Mouse (Mus musculus) midbrain, embryonic 14.5 days (tissue): ENCODE measurements at regions not wholly inside any gene's neighbourhood (a gene's known extent, or its start where the extent isn't known, plus 50 kb on each side); places are given as distances from the start of the nearest gene placed in this dataset.

Experiments used
- ATAC-seq: fragments of 200-750 bp; cut with Nextera tagmentation; 2 replicates; pipeline ENCODE4 v1.8.0; 2017; ENCODE audit warnings: moderate number of reproducible peaks, moderate library complexity; ENCODE audit not compliant: low FRiP score, low TSS enrichment
- DNase-seq: peaks from one replicate; pipeline ENCODE4 v3.0.0-alpha.2; 2015
- H3K27ac ChIP-seq: fragments of 300-500 bp; sonication (generic); replicated peaks from 2 replicates; pipeline ENCODE4 v1.5.1; 2014; ENCODE audit warnings: mild to moderate bottlenecking, low read depth, low read length, moderate library complexity
- H3K27me3 ChIP-seq: fragments of 300-500 bp; sonication (generic); 2 replicates; pipeline ENCODE4 v1.6.1; 2014; ENCODE audit warnings: low read length, control low read depth, mixed read lengths; ENCODE audit not compliant: control insufficient read depth, insufficient read depth
- H3K36me3 ChIP-seq: fragments of 300-500 bp; sonication (generic); 2 replicates; pipeline ENCODE4 v1.6.1; 2014; ENCODE audit warnings: low read length, control low read depth; ENCODE audit not compliant: control insufficient read depth, insufficient read depth
- H3K4me1 ChIP-seq: fragments of 300-500 bp; sonication (generic); 2 replicates; pipeline ENCODE4 v1.6.1; 2014; ENCODE audit warnings: mild to moderate bottlenecking, antibody characterized with exemption, low read length, control low read depth; ENCODE audit not compliant: control insufficient read depth, insufficient read depth
- H3K4me2 ChIP-seq: fragments of 300-500 bp; sonication (generic); 2 replicates; pipeline ENCODE4 v1.6.1; 2014; ENCODE audit warnings: mild to moderate bottlenecking, low read length, moderate library complexity
- H3K4me3 ChIP-seq: fragments of 300-500 bp; sonication (generic); replicated peaks from 2 replicates; pipeline ENCODE4 v1.5.1; 2014; ENCODE audit warnings: low read depth, low read length
- H3K9ac ChIP-seq: fragments of 300-500 bp; sonication (generic); replicated peaks from 2 replicates; pipeline ENCODE4 v1.6.1; 2014; ENCODE audit warnings: mild to moderate bottlenecking, low read length, moderate library complexity
- H3K9me3 ChIP-seq: fragments of 300-500 bp; sonication (generic); 2 replicates; pipeline ENCODE4 v1.6.1; 2016; ENCODE audit warnings: low read length, control low read depth, mixed read lengths; ENCODE audit not compliant: control insufficient read depth
- WGBS: fragments of 180-500 bp; shearing (Covaris S2); extraction: QIAGEN DNeasy Blood & Tissue Kit; methylation state at CpG from one replicate; pipeline ENCODE4 v1.1.7; 2014; 5-methylcytosine and 5-hydroxymethylcytosine counted together

GRCm38 (mm10) chr6:22443170-22443569 is 87.1 kb upstream of the Fam3c start:
- no peak overlapping the region for H3K4me3 ChIP-seq
- H3K9me3 ChIP-seq = no peaks in the 10 kb centered on the region
- no peak overlapping the region for H3K27ac ChIP-seq
- DNase-seq = no peak
- no peaks in the 10 kb centered on the region for H3K27me3 ChIP-seq
- H3K36me3 ChIP-seq = no peaks in the 10 kb centered on the region
- no peak overlapping the region for H3K4me2 ChIP-seq
- H3K4me1 ChIP-seq = no peaks in the 10 kb centered on the region
- no peak overlapping the region for H3K9ac ChIP-seq
- WGBS = 68% methylated on average over 3 of the region's 3 CpGs
- ATAC-seq = no peak

DNA sequence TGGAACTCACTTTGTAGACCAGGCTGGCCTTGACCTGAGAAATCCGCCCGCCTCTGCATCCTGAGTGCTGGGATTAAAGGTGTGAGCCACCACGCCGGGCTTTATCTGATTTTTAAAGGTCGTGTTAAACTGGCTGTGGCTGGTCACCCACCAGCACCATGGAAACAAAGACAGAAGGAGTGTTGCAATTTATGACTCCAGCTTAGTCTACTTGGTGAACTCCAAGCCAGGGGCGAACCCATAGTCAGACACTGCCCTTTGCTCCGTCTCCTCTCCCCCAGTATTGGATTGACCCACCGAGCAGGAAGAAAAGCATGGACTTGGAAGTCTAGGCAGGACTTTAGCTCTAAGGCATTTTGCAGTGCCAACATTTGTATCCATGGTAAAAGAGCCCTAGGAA is 86.5 kb upstream of the Fam3c start:
- Histone ChIP-seq H3K27ac (no peak overlapping the region), H3K36me3 (no peaks in the 10 kb centered on the region), H3K27me3 (no peaks in the 10 kb centered on the region), H3K4me2 (no peak overlapping the region), H3K4me3 (no peak overlapping the region), H3K9me3 (no peaks in the 10 kb centered on the region), H3K9ac (no peak overlapping the region), H3K4me1 (no peaks in the 10 kb centered on the region)
- no peak for ATAC-seq
- DNase-seq = no peak
- 91% methylated on average over 8 of the region's 8 CpGs for WGBS

GRCm38 (mm10) chr6:22439871-22440270 is 83.8 kb upstream of the Fam3c start:
- Histone ChIP-seq H3K36me3 (no peaks in the 10 kb centered on the region), H3K9me3 (no peaks in the 10 kb centered on the region; the same call in 1 of the 2 replicates), H3K4me2 (no peak overlapping the region), H3K4me1 (no peaks in the 10 kb centered on the region), H3K4me3 (no peak overlapping the region), H3K9ac (no peak overlapping the region), H3K27me3 (no peaks in the 10 kb centered on the region), H3K27ac (no peak overlapping the region)
- ATAC-seq = no peak
- 93% methylated on average over 9 of the region's 9 CpGs for WGBS
- no peak for DNase-seq

DNA sequence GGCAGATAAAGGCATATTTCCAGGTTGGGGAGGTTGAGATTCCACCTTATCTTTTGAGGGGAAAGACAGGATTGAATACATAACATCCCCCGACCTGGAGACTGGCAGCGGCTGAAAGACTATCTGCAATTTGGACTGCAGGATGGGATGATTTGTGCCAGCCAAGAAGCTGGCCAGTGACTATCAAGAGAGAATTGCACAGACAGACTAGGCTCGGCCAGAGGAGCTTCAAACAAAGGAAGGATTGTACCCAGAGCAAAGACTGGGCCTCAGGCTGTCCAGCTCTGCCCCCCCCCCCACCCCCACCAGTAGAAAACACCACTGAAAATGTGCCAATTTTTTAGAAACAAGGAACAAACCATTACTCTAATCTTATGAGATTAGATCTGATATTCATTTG is 73.0 kb upstream of the Fam3c start:
- no peaks in the 10 kb centered on the region for H3K9me3 ChIP-seq
- H3K36me3 ChIP-seq = no peaks in the 10 kb centered on the region
- no peak overlapping the region for H3K4me3 ChIP-seq
- no peak overlapping the region for H3K27ac ChIP-seq
- no peak overlapping the region for H3K4me2 ChIP-seq
- WGBS = 43% methylated on average over 3 of the region's 3 CpGs
- H3K9ac ChIP-seq = no peak overlapping the region
- DNase-seq (peak; percentile 36), ATAC-seq (peak; percentile 49; the same call in 1 of the 2 replicates)
- no peaks in the 10 kb centered on the region for H3K4me1 ChIP-seq
- no peaks in the 10 kb centered on the region for H3K27me3 ChIP-seq

DNA sequence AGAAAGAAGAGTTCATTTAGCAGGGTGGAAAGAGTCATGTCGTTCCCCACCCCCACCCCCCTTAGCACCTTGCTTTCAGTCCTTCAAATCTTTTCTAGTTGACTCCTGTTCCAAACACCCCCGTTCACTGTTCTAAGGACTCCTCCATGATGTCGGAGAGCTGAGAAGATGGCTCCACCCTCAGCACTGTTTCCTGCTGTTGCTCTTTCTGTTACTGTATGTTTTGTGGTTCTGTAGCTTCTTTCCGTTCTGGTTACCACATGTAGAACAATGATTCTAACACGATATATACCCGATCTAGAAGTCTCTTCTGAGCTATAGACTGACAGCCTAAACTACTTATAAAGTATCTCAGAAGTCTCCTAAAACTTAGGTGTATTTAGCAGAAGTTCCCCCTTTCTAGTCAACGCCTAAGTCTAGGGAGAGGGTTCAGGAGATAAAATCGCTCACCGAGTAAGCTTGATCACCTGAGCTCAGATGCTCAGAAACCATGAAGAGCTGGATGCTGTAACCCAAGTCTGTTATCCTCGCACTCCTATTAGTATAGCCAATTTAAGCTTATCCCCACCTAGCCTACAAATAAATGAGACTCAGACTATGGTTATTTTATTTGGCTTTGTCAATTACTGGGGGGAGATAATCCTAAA is 68.2 kb upstream of the Fam3c start:
- H3K4me3 ChIP-seq = no peak overlapping the region
- H3K27me3 ChIP-seq = no peaks in the 10 kb centered on the region
- no peak overlapping the region for H3K4me2 ChIP-seq
- ATAC-seq = no peak
- H3K9me3 ChIP-seq = no peaks in the 10 kb centered on the region
- H3K4me1 ChIP-seq = no peaks in the 10 kb centered on the region
- DNase-seq = no peak
- H3K36me3 ChIP-seq = no peaks in the 10 kb centered on the region
- WGBS = 91% methylated on average over 10 of the region's 10 CpGs
- no peak overlapping the region for H3K27ac ChIP-seq
- no peak overlapping the region for H3K9ac ChIP-seq

GRCm38 (mm10) chr6:22423070-22423980 is 67.3 kb upstream of the Fam3c start:
- Histone ChIP-seq H3K27ac (no peak overlapping the region), H3K9me3 (no peaks in the 10 kb centered on the region), H3K4me1 (no peaks in the 10 kb centered on the region), H3K27me3 (no peaks in the 10 kb centered on the region), H3K4me3 (no peak overlapping the region), H3K9ac (no peak overlapping the region), H3K36me3 (no peaks in the 10 kb centered on the region), H3K4me2 (no peak overlapping the region)
- WGBS = 87% methylated on average over 9 of the region's 9 CpGs
- ATAC-seq = no peak
- no peak for DNase-seq

DNA sequence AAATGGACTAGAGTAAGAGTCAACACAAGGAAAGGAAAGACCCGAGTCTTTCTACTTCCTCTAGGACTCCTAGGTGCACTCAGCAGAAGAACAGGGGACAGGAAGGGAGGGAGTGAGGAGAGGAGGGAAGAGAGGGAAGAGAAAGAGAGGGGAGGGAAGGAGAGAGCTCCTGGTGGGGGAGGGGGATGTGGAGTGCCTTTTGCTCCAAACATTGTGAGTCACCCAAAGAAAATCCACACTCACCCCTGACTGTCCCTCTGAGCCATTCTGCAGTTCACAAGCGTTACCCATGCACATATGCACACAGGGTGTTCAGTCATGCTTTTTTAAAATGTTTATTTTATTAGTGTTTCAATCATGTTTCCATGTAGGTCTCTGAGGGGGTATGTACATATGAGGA is 65.5 kb upstream of the Fam3c start:
- ATAC-seq = no peak
- H3K9me3 ChIP-seq = no peaks in the 10 kb centered on the region
- no peak overlapping the region for H3K4me3 ChIP-seq
- 88% methylated on average over 2 of the region's 2 CpGs for WGBS
- no peak overlapping the region for H3K9ac ChIP-seq
- no peaks in the 10 kb centered on the region for H3K27me3 ChIP-seq
- no peaks in the 10 kb centered on the region for H3K36me3 ChIP-seq
- no peak overlapping the region for H3K4me2 ChIP-seq
- DNase-seq = no peak
- no peak overlapping the region for H3K27ac ChIP-seq
- H3K4me1 ChIP-seq = no peaks in the 10 kb centered on the region

DNA sequence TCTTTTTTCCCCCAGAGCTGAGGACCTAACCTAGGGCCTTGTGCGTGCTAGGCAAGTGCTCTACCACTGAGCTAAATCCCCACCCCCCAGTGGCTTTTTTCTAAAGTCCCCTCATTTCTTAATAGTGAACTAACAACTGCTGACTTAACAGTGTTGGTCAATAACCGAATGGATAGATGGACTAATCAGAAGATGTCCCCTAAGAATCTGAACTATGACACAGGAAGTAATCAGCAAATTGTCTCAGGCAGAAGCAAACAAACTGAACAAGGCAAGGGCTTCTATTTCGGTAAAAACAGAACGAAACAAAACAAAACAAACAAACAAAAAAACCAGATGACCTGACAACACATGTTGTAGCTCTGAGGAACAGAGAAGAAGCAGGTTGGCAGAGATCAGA is 62.2 kb upstream of the Fam3c start:
- Histone ChIP-seq H3K27ac (no peak overlapping the region), H3K4me2 (no peak overlapping the region), H3K4me1 (no peaks in the 10 kb centered on the region), H3K27me3 (no peaks in the 10 kb centered on the region), H3K9me3 (no peaks in the 10 kb centered on the region), H3K36me3 (no peaks in the 10 kb centered on the region), H3K4me3 (no peak overlapping the region), H3K9ac (no peak overlapping the region)
- DNase-seq (no peak), ATAC-seq (no peak)
- WGBS = 79% methylated on average over 4 of the region's 4 CpGs

DNA sequence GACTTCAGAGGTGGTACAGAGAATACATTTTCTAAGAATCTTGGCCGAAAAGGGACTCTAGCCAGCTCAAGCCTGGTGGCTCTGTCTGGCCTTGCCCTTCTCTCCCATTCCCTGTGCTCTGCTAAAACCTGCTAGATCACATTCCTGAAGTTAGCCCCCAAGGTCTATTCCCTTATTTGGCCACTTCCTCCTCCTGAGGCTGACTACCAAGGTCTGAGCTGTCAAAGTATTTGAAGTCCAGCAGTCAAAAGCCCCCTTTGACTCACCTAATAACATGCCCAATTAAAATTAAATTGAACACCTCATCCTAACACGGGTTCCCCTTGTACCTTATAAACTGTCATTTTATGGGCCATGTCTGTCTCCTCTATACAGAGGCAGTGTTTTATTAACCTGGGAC is 61.1 kb upstream of the Fam3c start:
- no peaks in the 10 kb centered on the region for H3K9me3 ChIP-seq
- 64% methylated on average over 2 of the region's 2 CpGs for WGBS
- no peak overlapping the region for H3K27ac ChIP-seq
- H3K4me2 ChIP-seq = no peak overlapping the region
- no peaks in the 10 kb centered on the region for H3K36me3 ChIP-seq
- no peaks in the 10 kb centered on the region for H3K4me1 ChIP-seq
- ATAC-seq (no peak), DNase-seq (no peak)
- H3K4me3 ChIP-seq = no peak overlapping the region
- H3K9ac ChIP-seq = no peak overlapping the region
- no peaks in the 10 kb centered on the region for H3K27me3 ChIP-seq
